Comparison of ENCODE assay signal across 8 mouse cellular contexts in the genomic region with DNA sequence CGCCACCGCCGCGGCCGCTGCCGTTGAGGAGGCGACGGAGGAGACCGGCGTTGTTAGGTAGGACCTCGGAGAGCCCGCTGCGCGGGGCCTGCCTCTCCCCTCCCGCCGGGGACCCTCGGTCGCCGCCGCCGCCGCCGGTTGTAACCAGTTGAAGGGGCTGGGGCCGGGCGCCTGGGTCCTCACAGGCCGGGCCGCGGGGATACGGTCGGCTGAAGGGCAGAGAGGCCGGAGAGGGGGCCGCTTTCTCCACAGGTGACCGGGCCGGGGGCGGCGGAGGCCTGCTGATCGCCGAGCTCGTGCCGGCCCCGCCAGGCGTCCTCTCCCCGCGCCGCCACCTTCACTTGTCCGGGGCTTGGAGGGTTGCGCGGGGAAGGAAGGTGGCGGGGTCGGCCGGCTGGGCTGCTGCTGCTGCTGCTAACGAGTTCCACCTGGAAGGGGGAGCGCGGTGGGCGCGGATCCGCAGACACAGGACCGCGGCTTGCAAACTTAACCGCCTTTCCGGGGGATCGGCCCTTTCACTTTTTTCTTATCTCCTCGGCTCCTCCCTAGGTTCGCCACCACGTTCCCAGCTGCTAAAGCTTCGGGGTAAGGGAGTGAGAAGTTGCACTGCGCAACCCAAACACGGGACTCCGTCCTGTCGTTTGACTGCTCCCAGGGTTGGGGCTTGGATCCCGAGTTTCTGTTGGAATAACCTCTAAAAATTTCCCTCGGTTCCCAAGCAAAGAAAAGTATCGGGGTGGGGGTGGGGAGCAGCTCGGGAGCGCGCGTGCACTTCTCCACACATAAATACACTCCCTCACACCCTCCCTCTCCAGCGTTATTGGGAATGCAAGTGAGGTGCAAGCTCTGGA. TPM values are rescaled to one million over a fixed set of nuclear protein-coding genes. Genes with fewer than 3 reads are reported as not detected.
DNase-seq lines count a peak whose midpoint lies in the region; ATAC-seq and TF ChIP-seq lines count a peak whose summit lies in the region.

No protein-coding gene starts in this region.

- H3K27me3 ChIP-seq in C2C12 (ENCODE audit: control insufficient read depth, insufficient read depth, insufficient read length) = no peaks in the 10 kb centered on the region
- no peaks in the 10 kb centered on the region for H3K27me3 ChIP-seq in embryonic facial prominence, embryonic 14.5 days (replicated peaks; ENCODE audit: control insufficient read depth, insufficient read depth, low read length)
- no peaks in the 10 kb centered on the region for H3K27me3 ChIP-seq in heart, embryonic 12.5 days (replicated peaks)
- H3K27me3 ChIP-seq in kidney, embryonic 15.5 days = no peaks in the 10 kb centered on the region
- H3K27me3 ChIP-seq in liver, embryonic 13.5 days = peaks cover 6% of the 10 kb centered on the region

- peak overlapping the region; percentile 62 for H3K4me2 ChIP-seq in embryonic facial prominence, embryonic 14.5 days (ENCODE audit: low read depth, low read length)
- H3K4me2 ChIP-seq in heart, embryonic 12.5 days = peak overlapping the region; percentile 83
- peak overlapping the region; percentile 74 for H3K4me2 ChIP-seq in kidney, embryonic 15.5 days
- peak overlapping the region; percentile 96 for H3K4me2 ChIP-seq in liver, embryonic 13.5 days

- no peaks in the 10 kb centered on the region for H3K36me3 ChIP-seq in C2C12 (ENCODE audit: control insufficient read depth, insufficient read depth)
- H3K36me3 ChIP-seq in embryonic facial prominence, embryonic 14.5 days (ENCODE audit: control insufficient read depth, insufficient read depth, low read length) = no peaks in the 10 kb centered on the region
- 0 out of 2 replicates have a peak, but pooled peaks cover 2% of the 10 kb centered on the region for H3K36me3 ChIP-seq in heart, embryonic 12.5 days
- H3K36me3 ChIP-seq in kidney, embryonic 15.5 days = no peaks in the 10 kb centered on the region
- no peaks in the 10 kb centered on the region for H3K36me3 ChIP-seq in liver, embryonic 13.5 days

- peak overlapping the region; percentile 100 for H3K27ac ChIP-seq in embryonic facial prominence, embryonic 14.5 days (replicated peaks; ENCODE audit: low read depth, low read length)
- peak overlapping the region; percentile 100 for H3K27ac ChIP-seq in heart, embryonic 12.5 days (ENCODE audit: poor library complexity, severe bottlenecking)
- H3K27ac ChIP-seq in kidney, embryonic 15.5 days = peak overlapping the region; percentile 100
- H3K27ac ChIP-seq in liver, embryonic 13.5 days = peak overlapping the region; percentile 88

- DNase-seq in adrenal gland, adult 18-20 months (ENCODE audit: low spot score in 2 of 2) = peak; percentile 57 to 62
- peak; percentile 70 for DNase-seq in embryonic facial prominence, embryonic 14.5 days (ENCODE audit: low spot score)
- DNase-seq in liver, embryonic 13.5 days = peak; percentile 39
- DNase-seq in neural tube, embryonic 10.5 days (ENCODE audit: extremely low spot score, low spot score) = peak; percentile 79
- peak; percentile 36 to 37 for DNase-seq in thymus, adult 18-20 months

- no peak for TF ChIP-seq CTCF in C2C12 (IDR thresholded peaks at IDR 0.05; ENCODE audit: control insufficient read depth, insufficient read depth, insufficient read length)

- H3ac ChIP-seq in C2C12 (ENCODE audit: control insufficient read depth, insufficient read length, low read depth) = peak overlapping the region; percentile 96

- peak overlapping the region; percentile 77 for H3K4me3 ChIP-seq in C2C12 (ENCODE audit: insufficient read depth, poor library complexity, severe bottlenecking)
- H3K4me3 ChIP-seq in embryonic facial prominence, embryonic 14.5 days (ENCODE audit: low read depth, low read length) = peak overlapping the region; percentile 98
- peak overlapping the region; percentile 98 for H3K4me3 ChIP-seq in heart, embryonic 12.5 days
- peak overlapping the region; percentile 84 for H3K4me3 ChIP-seq in kidney, embryonic 15.5 days (replicated peaks)
- H3K4me3 ChIP-seq in liver, embryonic 13.5 days (replicated peaks) = peak overlapping the region; percentile 90

- peak overlapping the region; percentile 99 for H3K9ac ChIP-seq in embryonic facial prominence, embryonic 14.5 days (ENCODE audit: low read depth, low read length)
- peak overlapping the region; percentile 100 for H3K9ac ChIP-seq in heart, embryonic 12.5 days
- peak overlapping the region; percentile 98 for H3K9ac ChIP-seq in kidney, embryonic 15.5 days
- H3K9ac ChIP-seq in liver, embryonic 13.5 days = peak overlapping the region; percentile 90

- under 1% methylated on average over 42 of the region's 78 CpGs for WGBS in embryonic facial prominence, embryonic 14.5 days
- under 1% methylated on average over 70 of the region's 78 CpGs for WGBS in heart, embryonic 12.5 days
- WGBS in kidney, embryonic 15.5 days = under 1% methylated on average over 64 of the region's 78 CpGs
- under 1% methylated on average over 67 of the region's 78 CpGs for WGBS in liver, embryonic 13.5 days (ENCODE audit: insufficient replicate concordance)

- H3K79me3 ChIP-seq in C2C12 (ENCODE audit: low read depth) = peaks cover 48% of the 10 kb centered on the region

- ATAC-seq in embryonic facial prominence, embryonic 14.5 days (ENCODE audit: low read depth) = peak; percentile 24; the same call in 1 of the 2 replicates
- ATAC-seq in heart, embryonic 12.5 days (ENCODE audit: insufficient number of reproducible peaks, low FRiP score) = peak; percentile 33
- peak; percentile 34 for ATAC-seq in kidney, embryonic 15.5 days (replicated peaks; ENCODE audit: low FRiP score)
- ATAC-seq in liver, embryonic 13.5 days (ENCODE audit: low read depth) = peak; percentile 33

- H3K4me1 ChIP-seq in embryonic facial prominence, embryonic 14.5 days (ENCODE audit: control insufficient read depth, insufficient read depth, low read length) = peaks cover 9% of the 10 kb centered on the region
- no peaks in the 10 kb centered on the region for H3K4me1 ChIP-seq in heart, embryonic 12.5 days (replicated peaks)
- H3K4me1 ChIP-seq in kidney, embryonic 15.5 days = peaks cover 7% of the 10 kb centered on the region; the same call in 1 of the 2 replicates
- H3K4me1 ChIP-seq in liver, embryonic 13.5 days (replicated peaks) = peaks cover 8% of the 10 kb centered on the region

- H3K9me3 ChIP-seq in embryonic facial prominence, embryonic 14.5 days (ENCODE audit: control insufficient read depth, low read length) = no peaks in the 10 kb centered on the region
- H3K9me3 ChIP-seq in heart, embryonic 12.5 days (replicated peaks) = no peaks in the 10 kb centered on the region
- no peaks in the 10 kb centered on the region for H3K9me3 ChIP-seq in kidney, embryonic 15.5 days (replicated peaks)
- no peaks in the 10 kb centered on the region for H3K9me3 ChIP-seq in liver, embryonic 13.5 days (replicated peaks)

- peaks cover 52% of the 10 kb centered on the region for H3K79me2 ChIP-seq in C2C12 (ENCODE audit: control insufficient read depth, insufficient read depth)

TF ChIP-seq in C2C12, 6 proteins besides CTCF, POLR2A, EP300 and RAD21:
- TF ChIP-seq FOSL1 (IDR thresholded peaks at IDR 0.05; ENCODE audit: insufficient read depth, low read length, poor library complexity, severe bottlenecking) (no peak), MYOG (IDR thresholded peaks at IDR 0.05; ENCODE audit: control insufficient read depth, extremely low read depth, insufficient read length) (no peak), MAX (IDR thresholded peaks at IDR 0.05) (no peak), CEBPB (IDR thresholded peaks at IDR 0.05; ENCODE audit: low read depth) (no peak), MYOD1 (IDR thresholded peaks at IDR 0.05; ENCODE audit: control insufficient read depth, insufficient read length, low read depth) (no peak), USF1 (IDR thresholded peaks at IDR 0.05; ENCODE audit: low read depth) (no peak)

RNA-seq across cellular contexts. Expression of a gene that starts 0.8 kb away (rescaled TPM):
- 7.3 TPM for polyA plus RNA-seq in C2C12 (2012; fragmentation: generic; extraction: Trizol)
- total RNA-seq in adrenal gland, adult 18-20 months (2021) = 10 to 100 TPM; 74.0 to 96.2 TPM
- 54.6 and 57.0 TPM in 2 replicates for polyA plus RNA-seq in embryonic facial prominence, embryonic 14.5 days (2014; fragmentation: Nextera tagmentation; extraction: Ambion mirVana)
- polyA plus RNA-seq in heart, embryonic 12.5 days (2016; fragmentation: Nextera tagmentation; extraction: Ambion mirVana) = 46.0 and 50.5 TPM in 2 replicates
- 40.2 and 45.8 TPM in 2 replicates for polyA plus RNA-seq in kidney, embryonic 15.5 days (2015; fragmentation: Nextera tagmentation; extraction: Ambion mirVana)
- polyA plus RNA-seq in liver, embryonic 13.5 days (2015; fragmentation: Nextera tagmentation; extraction: Ambion mirVana) = 7.5 and 10.1 TPM in 2 replicates

Comparison
In these comparisons a context has a peak if more than half of its experiments do, and no peak if none do; other contexts are left out.
1. Peak in every context shown above with its lines: DNase-seq, ATAC-seq, H3K4me3 ChIP-seq and H3K27ac ChIP-seq.